Mouse (Mus musculus) limb, embryonic 12.5 days (tissue): ENCODE results near the gene Olfr279. TPM values are rescaled to one million over a fixed set of nuclear protein-coding genes. Genes with fewer than 3 reads are reported as not detected.

Experiments used
- ATAC-seq: fragments of 200-750 bp; cut with Nextera tagmentation; 2 replicates; pipeline ENCODE4 v1.8.0; 2017; ENCODE audit warnings: low read depth, moderate TSS enrichment; ENCODE audit not compliant: insufficient number of reproducible peaks, insufficient read depth, low FRiP score, low TSS enrichment
- H3K27ac ChIP-seq: fragments of 300-500 bp; sonication (generic); 2 replicates; pipeline ENCODE4 v1.5.1; 2016; ENCODE audit warnings: mild to moderate bottlenecking, moderate library complexity
- H3K27me3 ChIP-seq: fragments of 300-500 bp; sonication (generic); 2 replicates; pipeline ENCODE4 v1.6.1; 2016; ENCODE audit warnings: mild to moderate bottlenecking, moderate library complexity
- H3K36me3 ChIP-seq: fragments of 300-500 bp; sonication (generic); 2 replicates; pipeline ENCODE4 v1.6.1; 2016; ENCODE audit warnings: mild to moderate bottlenecking, moderate library complexity
- H3K4me1 ChIP-seq: fragments of 300-500 bp; sonication (generic); replicated peaks from 2 replicates; pipeline ENCODE4 v1.6.1; 2016
- H3K4me2 ChIP-seq: fragments of 300-500 bp; sonication (generic); 2 replicates; pipeline ENCODE4 v1.6.1; 2016; ENCODE audit warnings: mild to moderate bottlenecking, moderate library complexity
- H3K4me3 ChIP-seq: fragments of 300-500 bp; sonication (generic); replicated peaks from 2 replicates; pipeline ENCODE4 v1.5.1; 2016; ENCODE audit warnings: mild to moderate bottlenecking
- H3K9ac ChIP-seq: fragments of 300-500 bp; sonication (generic); replicated peaks from 2 replicates; pipeline ENCODE4 v1.6.1; 2016; ENCODE audit warnings: mild to moderate bottlenecking, moderate library complexity
- H3K9me3 ChIP-seq: fragments of 300-500 bp; sonication (generic); 2 replicates; pipeline ENCODE4 v1.6.1; 2016; ENCODE audit warnings: mild to moderate bottlenecking, moderate library complexity
- WGBS: fragments of 180-500 bp; shearing (Covaris S2); methylation state at CpG from one replicate; pipeline ENCODE4 v1.1.7; 2016; 5-methylcytosine and 5-hydroxymethylcytosine counted together
- polyA plus RNA-seq: library from polyadenylated mRNA; unstranded; fragments of >200 nt; fragmentation: Nextera tagmentation; extraction: Ambion mirVana; gene quantifications from 2 replicates; pipeline ENCODE4 v1.2.1, GENCODE M21; 2016

Olfr279 gene
- not detected in 2 replicates for polyA plus RNA-seq

GRCm38 (mm10) chr15:98492102-98492501 lies at the start of gene Olfr279:
Gene Olfr279, plus strand, starts transcription at chr15:98492402.
- no peak within 1 kb of the TSS for H3K9ac ChIP-seq
- 58% methylated on average over 4 of the region's 4 CpGs for WGBS
- no peaks in the 10 kb centered on the region for H3K36me3 ChIP-seq
- H3K27me3 ChIP-seq, result no peaks in the 10 kb centered on the region
- no peaks in the 10 kb centered on the region for H3K4me1 ChIP-seq
- no peak for ATAC-seq
- H3K4me3 ChIP-seq, result no peak within 1 kb of the TSS
- no peaks in the 10 kb centered on the region for H3K9me3 ChIP-seq
- H3K27ac ChIP-seq, result no peak within 1 kb of the TSS
- H3K4me2 ChIP-seq, result no peak within 1 kb of the TSS

- no peaks in the 10 kb centered on the region for H3K4me1 ChIP-seq
- no peak for ATAC-seq
- 74% methylated on average over 3 of the region's 3 CpGs for WGBS
- H3K4me3 ChIP-seq, result no peak overlapping the region
- no peaks in the 10 kb centered on the region for H3K27me3 ChIP-seq
- no peak overlapping the region for H3K4me2 ChIP-seq
- H3K36me3 ChIP-seq, result no peaks in the 10 kb centered on the region
- no peaks in the 10 kb centered on the region for H3K9me3 ChIP-seq
- H3K27ac ChIP-seq, result no peak overlapping the region
- no peak overlapping the region for H3K9ac ChIP-seq
These were observed 47.6 kb upstream of the Olfr279 start for GRCm38 (mm10) chr15:98444561-98444960.

DNA sequence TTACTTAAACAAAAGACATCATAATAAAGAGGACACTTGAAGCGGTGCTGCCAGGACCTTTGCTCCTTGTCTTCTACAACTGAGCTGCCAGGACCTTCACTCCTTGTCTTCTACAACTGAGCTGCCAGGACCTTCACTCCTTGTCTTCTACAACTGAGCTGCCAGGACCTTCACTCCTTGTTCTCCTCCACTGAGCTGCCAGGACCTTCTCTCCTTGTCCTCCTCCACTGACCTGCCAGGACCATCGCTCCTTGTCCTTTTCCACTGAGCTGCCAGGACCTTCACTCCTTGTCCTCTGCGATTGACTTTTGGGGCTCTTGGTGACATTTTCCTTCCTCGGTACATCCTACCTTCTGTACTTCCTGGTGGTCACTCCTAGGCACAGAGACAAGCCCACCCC lies 43.7 kb upstream of the Olfr279 start:
- no peak for ATAC-seq
- no peak overlapping the region for H3K4me2 ChIP-seq
- H3K4me1 ChIP-seq, result no peaks in the 10 kb centered on the region
- no peak overlapping the region for H3K9ac ChIP-seq
- H3K36me3 ChIP-seq, result no peaks in the 10 kb centered on the region
- no peak overlapping the region for H3K4me3 ChIP-seq
- H3K9me3 ChIP-seq, result no peaks in the 10 kb centered on the region
- 57% methylated on average over 4 of the region's 4 CpGs for WGBS
- H3K27ac ChIP-seq, result no peak overlapping the region
- H3K27me3 ChIP-seq, result no peaks in the 10 kb centered on the region

- H3K9ac ChIP-seq, result no peak within 1 kb of the TSS
- no peak within 1 kb of the TSS for H3K27ac ChIP-seq
- 87% methylated on average over 7 of the region's 7 CpGs for WGBS
- no peaks in the 10 kb centered on the region for H3K9me3 ChIP-seq
- no peak within 1 kb of the TSS for H3K4me2 ChIP-seq
- H3K36me3 ChIP-seq, result no peaks in the 10 kb centered on the region
- no peaks in the 10 kb centered on the region for H3K27me3 ChIP-seq
- H3K4me1 ChIP-seq, result no peaks in the 10 kb centered on the region
- no peak for ATAC-seq
- H3K4me3 ChIP-seq, result no peak within 1 kb of the TSS
These were observed 39.9 kb upstream of the Olfr279 start, which contains the start of gene Olfr281 for GRCm38 (mm10) chr15:98452288-98452687. Gene Olfr281, plus strand, starts transcription at chr15:98452588.

- H3K4me1 ChIP-seq, result no peaks in the 10 kb centered on the region
- no peaks in the 10 kb centered on the region; the same call in 1 of the 2 replicates for H3K9me3 ChIP-seq
- 88% methylated on average over 4 of the region's 4 CpGs for WGBS
These were observed 22.6 kb upstream of the Olfr279 start, which contains the start of gene OR5BS1P for GRCm38 (mm10) chr15:98469596-98469995. Gene OR5BS1P, plus strand, starts transcription at chr15:98469896.

DNA sequence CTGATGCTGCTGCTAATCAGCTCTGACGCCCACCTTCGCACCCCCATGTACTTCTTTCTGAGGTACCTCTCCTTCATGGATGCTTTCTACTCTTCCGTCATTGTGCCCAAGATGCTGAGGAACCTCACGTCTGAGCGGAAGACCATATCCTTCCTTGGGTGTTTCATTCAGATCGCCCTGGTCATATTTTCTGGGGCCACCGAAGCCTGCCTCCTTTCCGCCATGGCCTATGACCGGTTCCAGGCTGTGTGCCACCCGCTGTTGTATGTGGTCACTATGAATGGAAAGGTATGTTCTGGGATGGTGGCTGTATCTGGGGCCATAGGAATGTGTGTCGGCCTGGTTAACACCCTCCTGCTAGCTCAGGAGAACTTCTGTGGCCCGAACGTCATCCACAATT lies 20.7 kb upstream of the Olfr279 start:
- ATAC-seq, result no peak
- no peaks in the 10 kb centered on the region for H3K4me1 ChIP-seq
- H3K9ac ChIP-seq, result no peak overlapping the region
- no peak overlapping the region for H3K27ac ChIP-seq
- H3K4me2 ChIP-seq, result no peak overlapping the region
- no peaks in the 10 kb centered on the region for H3K36me3 ChIP-seq
- H3K27me3 ChIP-seq, result peaks cover 4% of the 10 kb centered on the region; the same call in 1 of the 2 replicates
- 89% methylated on average over 13 of the region's 13 CpGs for WGBS
- no peak overlapping the region for H3K4me3 ChIP-seq
- no peaks in the 10 kb centered on the region; the same call in 1 of the 2 replicates for H3K9me3 ChIP-seq

More at GRCm38 (mm10) chr15:98469596-98469995, 22.6 kb upstream of the Olfr279 start, which contains the start of gene OR5BS1P:
- H3K4me3 ChIP-seq, result no peak within 1 kb of the TSS
- no peak within 1 kb of the TSS for H3K9ac ChIP-seq
- peaks cover 10% of the 10 kb centered on the region; the same call in 1 of the 2 replicates for H3K27me3 ChIP-seq
- H3K4me2 ChIP-seq, result no peak within 1 kb of the TSS
- no peaks in the 10 kb centered on the region for H3K36me3 ChIP-seq
- H3K27ac ChIP-seq, result no peak within 1 kb of the TSS
- ATAC-seq, result no peak

DNA sequence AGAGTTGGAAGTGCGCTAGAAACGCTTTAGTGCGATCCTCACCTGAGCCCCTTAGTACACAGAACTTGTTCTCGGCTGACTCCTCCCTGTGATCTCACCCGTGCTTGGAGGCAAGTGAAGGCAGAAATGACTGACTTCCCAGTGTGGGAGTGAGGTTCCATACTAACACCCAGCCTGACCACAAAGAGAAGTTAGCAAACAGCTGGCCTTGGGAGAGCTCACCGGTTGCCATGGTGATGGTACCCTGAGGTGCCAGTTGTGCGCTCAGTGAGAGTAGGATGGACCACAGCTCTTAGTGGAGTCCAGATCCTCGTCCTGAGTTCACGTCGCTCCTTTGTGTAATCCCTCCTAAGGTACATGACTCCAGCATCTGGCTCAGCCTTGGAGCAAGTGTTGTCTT lies 17.2 kb upstream of the Olfr279 start:
- H3K9me3 ChIP-seq, result no peaks in the 10 kb centered on the region
- no peaks in the 10 kb centered on the region for H3K4me1 ChIP-seq
- no peak overlapping the region for H3K9ac ChIP-seq
- 75% methylated on average over 10 of the region's 10 CpGs for WGBS
- H3K36me3 ChIP-seq, result no peaks in the 10 kb centered on the region
- no peak overlapping the region for H3K4me3 ChIP-seq
- ATAC-seq, result no peak
- H3K27me3 ChIP-seq, result peaks cover 4% of the 10 kb centered on the region; the same call in 1 of the 2 replicates
- H3K27ac ChIP-seq, result no peak overlapping the region
- no peak overlapping the region for H3K4me2 ChIP-seq

DNA sequence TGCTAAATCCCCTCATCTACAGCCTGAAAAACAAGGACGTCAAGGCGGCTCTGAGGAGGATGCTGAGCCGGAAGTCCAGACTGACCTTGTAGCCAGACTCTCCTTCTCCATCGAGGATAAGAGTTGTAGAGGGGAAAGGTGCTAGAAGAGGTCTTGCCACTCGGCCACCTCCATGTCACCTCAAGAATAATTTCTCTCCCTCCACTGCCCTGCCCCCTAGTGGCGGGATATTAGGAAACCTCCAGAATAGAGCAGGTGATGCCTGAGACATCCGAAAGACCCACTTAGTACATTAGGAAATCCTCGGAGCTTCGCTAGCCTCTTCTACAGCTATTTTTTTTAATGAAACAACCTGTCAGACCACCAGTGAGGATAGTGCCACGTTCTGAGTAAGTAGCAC lies 16.8 kb upstream of the Olfr279 start:
- no peak for ATAC-seq
- Histone ChIP-seq H3K9me3 (no peaks in the 10 kb centered on the region), H3K9ac (no peak overlapping the region), H3K4me3 (no peak overlapping the region), H3K36me3 (no peaks in the 10 kb centered on the region), H3K4me1 (no peaks in the 10 kb centered on the region), H3K4me2 (no peak overlapping the region), H3K27ac (no peak overlapping the region), H3K27me3 (peaks cover 4% of the 10 kb centered on the region; the same call in 1 of the 2 replicates)
- 54% methylated on average over 10 of the region's 10 CpGs for WGBS

DNA sequence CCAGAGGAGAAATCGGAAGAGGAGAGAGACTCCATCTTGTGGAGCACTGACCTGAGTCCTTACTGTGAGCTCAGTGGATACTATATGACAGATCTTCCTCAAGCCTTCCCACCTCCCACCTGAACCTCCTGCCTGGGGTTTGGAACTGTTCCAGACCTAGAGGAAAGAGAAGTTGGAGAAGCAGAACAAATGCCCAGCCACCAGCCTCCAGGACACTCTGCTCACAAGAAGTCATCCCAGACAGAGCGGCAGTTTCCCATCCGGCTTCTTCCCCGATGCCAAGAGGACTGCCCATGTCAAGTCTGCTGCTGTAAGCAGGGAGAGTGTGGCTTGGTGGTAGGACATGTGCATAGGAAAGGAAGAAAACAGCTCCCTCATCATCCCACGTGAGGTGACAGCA lies 15.9 kb upstream of the Olfr279 start:
- no peak overlapping the region for H3K4me2 ChIP-seq
- no peak overlapping the region for H3K4me3 ChIP-seq
- no peak overlapping the region for H3K27ac ChIP-seq
- no peaks in the 10 kb centered on the region for H3K36me3 ChIP-seq
- no peak overlapping the region for H3K9ac ChIP-seq
- WGBS, result 79% methylated on average over 5 of the region's 5 CpGs
- H3K4me1 ChIP-seq, result no peaks in the 10 kb centered on the region
- no peaks in the 10 kb centered on the region for H3K9me3 ChIP-seq
- no peaks in the 10 kb centered on the region for H3K27me3 ChIP-seq
- ATAC-seq, result no peak

- Histone ChIP-seq H3K4me2 (no peak overlapping the region), H3K27ac (no peak overlapping the region), H3K27me3 (no peaks in the 10 kb centered on the region), H3K4me1 (no peaks in the 10 kb centered on the region), H3K9ac (no peak overlapping the region), H3K9me3 (no peaks in the 10 kb centered on the region), H3K4me3 (no peak overlapping the region), H3K36me3 (no peaks in the 10 kb centered on the region)
- ATAC-seq, result no peak
- WGBS, result 72% methylated on average over 7 of the region's 7 CpGs
These were observed 12.6 kb upstream of the Olfr279 start for GRCm38 (mm10) chr15:98479568-98480102.

- H3K27ac ChIP-seq, result no peak within 1 kb of the TSS
- ATAC-seq, result no peak
- H3K4me2 ChIP-seq, result no peak within 1 kb of the TSS
- H3K9me3 ChIP-seq, result no peaks in the 10 kb centered on the region
- H3K4me1 ChIP-seq, result no peaks in the 10 kb centered on the region
- 69% methylated on average over 3 of the region's 3 CpGs for WGBS
- H3K9ac ChIP-seq, result no peak within 1 kb of the TSS
- H3K36me3 ChIP-seq, result no peaks in the 10 kb centered on the region
- H3K27me3 ChIP-seq, result no peaks in the 10 kb centered on the region
- no peak within 1 kb of the TSS for H3K4me3 ChIP-seq
These were observed 9.5 kb upstream of the Olfr279 start, which contains the start of gene Lalba for GRCm38 (mm10) chr15:98482701-98483100. Gene Lalba, minus strand, starts transcription at chr15:98482721.
